Mouse (Mus musculus) liver, embryonic 13.5 days (tissue): Measurements from ENCODE around the gene Toporsl. TPM values are rescaled to one million over a fixed set of nuclear protein-coding genes. Genes with fewer than 3 reads are reported as not detected.

ENCODE experiments used
- ATAC-seq: fragments of 200-750 bp; cut with Nextera tagmentation; 2 replicates; pipeline ENCODE4 v1.8.0; 2017; ENCODE audit warnings: low read depth, mild to moderate bottlenecking, moderate number of reproducible peaks, moderate library complexity
- DNase-seq: peaks from one replicate; pipeline ENCODE4 v3.0.0; 2022
- H3K27ac ChIP-seq: fragments of 300-500 bp; sonication (generic); 2 replicates; pipeline ENCODE4 v1.5.1; 2015; ENCODE audit warnings: moderate library complexity, mild to moderate bottlenecking, inconsistent platforms
- H3K27me3 ChIP-seq: fragments of 300-500 bp; sonication (generic); 2 replicates; pipeline ENCODE4 v1.6.1; 2015; ENCODE audit warnings: mild to moderate bottlenecking, inconsistent platforms
- H3K36me3 ChIP-seq: fragments of 300-500 bp; sonication (generic); 2 replicates; pipeline ENCODE4 v1.6.1; 2015; ENCODE audit warnings: mild to moderate bottlenecking, inconsistent platforms
- H3K4me1 ChIP-seq: fragments of 300-500 bp; sonication (generic); replicated peaks from 2 replicates; pipeline ENCODE4 v1.6.1; 2015; ENCODE audit warnings: inconsistent platforms
- H3K4me2 ChIP-seq: fragments of 300-500 bp; sonication (generic); 2 replicates; pipeline ENCODE4 v1.6.1; 2015; ENCODE audit warnings: inconsistent platforms, mild to moderate bottlenecking, moderate library complexity
- H3K4me3 ChIP-seq: fragments of 300-500 bp; sonication (generic); replicated peaks from 2 replicates; pipeline ENCODE4 v1.5.1; 2015; ENCODE audit warnings: mild to moderate bottlenecking, inconsistent platforms
- H3K9ac ChIP-seq: fragments of 300-500 bp; sonication (generic); 2 replicates; pipeline ENCODE4 v1.6.1; 2015; ENCODE audit warnings: mild to moderate bottlenecking, inconsistent platforms
- H3K9me3 ChIP-seq: fragments of 300-500 bp; sonication (generic); replicated peaks from 2 replicates; pipeline ENCODE4 v1.6.1; 2016; ENCODE audit warnings: inconsistent platforms
- WGBS: fragments of 180-500 bp; shearing (Covaris S2); methylation state at CpG from one replicate; pipeline ENCODE4 v1.1.7; 2015; ENCODE audit not compliant: insufficient replicate concordance; 5-methylcytosine and 5-hydroxymethylcytosine counted together
- polyA plus RNA-seq: library from polyadenylated mRNA; unstranded; fragments of >200 nt; fragmentation: Nextera tagmentation; extraction: Ambion mirVana; gene quantifications from 2 replicates; pipeline ENCODE4 v1.2.1, GENCODE M21; 2015

Toporsl gene
- polyA plus RNA-seq, result not detected in 2 replicates

- WGBS, result 36% methylated on average over 2 of the region's 2 CpGs
- no peaks in the 10 kb centered on the region for H3K9me3 ChIP-seq
- no peaks in the 10 kb centered on the region for H3K4me1 ChIP-seq
- H3K27me3 ChIP-seq, result no peaks in the 10 kb centered on the region
- no peak within 1 kb of the TSS for H3K4me2 ChIP-seq
- H3K27ac ChIP-seq, result no peak within 1 kb of the TSS
- H3K36me3 ChIP-seq, result no peaks in the 10 kb centered on the region
- ATAC-seq, result no peak
- no peak within 1 kb of the TSS for H3K4me3 ChIP-seq
- DNase-seq, result no peak
- H3K9ac ChIP-seq, result no peak within 1 kb of the TSS
Observed at GRCm38 (mm10) chr4:52595927-52596326, at the start of gene Toporsl. Toporsl (plus strand) TSS chr4:52596274.

GRCm38 (mm10) chr4:52557672-52558071 lies 38.4 kb upstream of the Toporsl start:
- 33% methylated on average over 1 of the region's 1 CpGs for WGBS
- Histone ChIP-seq H3K36me3 (no peaks in the 10 kb centered on the region), H3K4me2 (no peak overlapping the region)

GRCm38 (mm10) chr4:52558080-52558479 lies 38.0 kb upstream of the Toporsl start:
- WGBS, result 24% methylated on average over 1 of the region's 1 CpGs
- no peaks in the 10 kb centered on the region for H3K9me3 ChIP-seq
- H3K9ac ChIP-seq, result no peak overlapping the region
- DNase-seq (no peak), ATAC-seq (no peak)
- H3K27ac ChIP-seq, result no peak overlapping the region
- H3K27me3 ChIP-seq, result no peaks in the 10 kb centered on the region
- no peaks in the 10 kb centered on the region for H3K36me3 ChIP-seq
- H3K4me2 ChIP-seq, result no peak overlapping the region
- H3K4me3 ChIP-seq, result no peak overlapping the region
- no peaks in the 10 kb centered on the region for H3K4me1 ChIP-seq

More at GRCm38 (mm10) chr4:52557672-52558071, 38.4 kb upstream of the Toporsl start:
- Histone ChIP-seq H3K4me1 (no peaks in the 10 kb centered on the region), H3K4me3 (no peak overlapping the region), H3K9me3 (no peaks in the 10 kb centered on the region), H3K27ac (no peak overlapping the region), H3K27me3 (no peaks in the 10 kb centered on the region), H3K9ac (no peak overlapping the region)
- DNase-seq, result no peak
- ATAC-seq, result no peak

GRCm38 (mm10) chr4:52563859-52564258 lies 32.2 kb upstream of the Toporsl start:
- no peaks in the 10 kb centered on the region for H3K4me1 ChIP-seq
- H3K9me3 ChIP-seq, result no peaks in the 10 kb centered on the region
- no peak overlapping the region for H3K4me3 ChIP-seq
- ATAC-seq (no peak), DNase-seq (no peak)
- H3K4me2 ChIP-seq, result no peak overlapping the region
- no peak overlapping the region for H3K27ac ChIP-seq
- no peak overlapping the region for H3K9ac ChIP-seq
- H3K36me3 ChIP-seq, result no peaks in the 10 kb centered on the region
- H3K27me3 ChIP-seq, result no peaks in the 10 kb centered on the region
- 80% methylated on average over 1 of the region's 1 CpGs for WGBS

- ATAC-seq, result no peak
- 44% methylated on average over 6 of the region's 6 CpGs for WGBS
- H3K9ac ChIP-seq, result no peak overlapping the region
Observed at GRCm38 (mm10) chr4:52586194-52586734, 9.8 kb upstream of the Toporsl start.

GRCm38 (mm10) chr4:52593821-52594356 lies 2.2 kb upstream of the Toporsl start:
- ATAC-seq (no peak), DNase-seq (no peak)
- Histone ChIP-seq H3K9me3 (no peaks in the 10 kb centered on the region), H3K36me3 (no peaks in the 10 kb centered on the region), H3K9ac (no peak overlapping the region), H3K4me3 (no peak overlapping the region), H3K4me2 (no peak overlapping the region), H3K27ac (no peak overlapping the region), H3K4me1 (no peaks in the 10 kb centered on the region), H3K27me3 (no peaks in the 10 kb centered on the region)
- 69% methylated on average over 4 of the region's 4 CpGs for WGBS

More at GRCm38 (mm10) chr4:52586194-52586734, 9.8 kb upstream of the Toporsl start:
- no peaks in the 10 kb centered on the region for H3K4me1 ChIP-seq
- DNase-seq, result no peak
- no peak overlapping the region for H3K4me3 ChIP-seq
- no peaks in the 10 kb centered on the region for H3K36me3 ChIP-seq
- no peaks in the 10 kb centered on the region for H3K9me3 ChIP-seq
- no peak overlapping the region for H3K27ac ChIP-seq
- H3K4me2 ChIP-seq, result no peak overlapping the region
- no peaks in the 10 kb centered on the region for H3K27me3 ChIP-seq

- ATAC-seq, result no peak
- no peak overlapping the region for H3K9ac ChIP-seq
- WGBS, result 78% methylated on average over 13 of the region's 13 CpGs
Observed at GRCm38 (mm10) chr4:52594632-52595031, 1.4 kb upstream of the Toporsl start.

GRCm38 (mm10) chr4:52598180-52598881 lies 2.3 kb downstream of the Toporsl start:
- no peaks in the 10 kb centered on the region for H3K4me1 ChIP-seq
- DNase-seq (no peak), ATAC-seq (no peak)
- 55% methylated on average over 7 of the region's 7 CpGs for WGBS
- no peaks in the 10 kb centered on the region for H3K36me3 ChIP-seq
- H3K9me3 ChIP-seq, result no peaks in the 10 kb centered on the region
- no peak overlapping the region for H3K4me2 ChIP-seq
- no peaks in the 10 kb centered on the region for H3K27me3 ChIP-seq
- no peak overlapping the region for H3K9ac ChIP-seq
- H3K27ac ChIP-seq, result no peak overlapping the region
- no peak overlapping the region for H3K4me3 ChIP-seq

More at GRCm38 (mm10) chr4:52594632-52595031, 1.4 kb upstream of the Toporsl start:
- H3K4me1 ChIP-seq, result no peaks in the 10 kb centered on the region
- H3K36me3 ChIP-seq, result no peaks in the 10 kb centered on the region
- H3K9me3 ChIP-seq, result no peaks in the 10 kb centered on the region
- H3K4me3 ChIP-seq, result no peak overlapping the region
- DNase-seq, result no peak
- H3K27me3 ChIP-seq, result no peaks in the 10 kb centered on the region
- no peak overlapping the region for H3K4me2 ChIP-seq
- H3K27ac ChIP-seq, result no peak overlapping the region

- ATAC-seq (no peak), DNase-seq (no peak)
- no peak overlapping the region for H3K4me2 ChIP-seq
- H3K27me3 ChIP-seq, result no peaks in the 10 kb centered on the region
- no peak overlapping the region for H3K9ac ChIP-seq
- no peaks in the 10 kb centered on the region for H3K36me3 ChIP-seq
- H3K9me3 ChIP-seq, result no peaks in the 10 kb centered on the region
- WGBS, result 54% methylated on average over 3 of the region's 3 CpGs
- no peak overlapping the region for H3K27ac ChIP-seq
- no peaks in the 10 kb centered on the region for H3K4me1 ChIP-seq
- no peak overlapping the region for H3K4me3 ChIP-seq
Observed at GRCm38 (mm10) chr4:52606923-52607322, 10.8 kb downstream of the Toporsl start.

GRCm38 (mm10) chr4:52634986-52635385 lies 38.9 kb downstream of the Toporsl start:
- Histone ChIP-seq H3K9me3 (no peaks in the 10 kb centered on the region), H3K4me1 (no peaks in the 10 kb centered on the region), H3K36me3 (no peaks in the 10 kb centered on the region), H3K4me3 (no peak overlapping the region), H3K27me3 (no peaks in the 10 kb centered on the region), H3K9ac (no peak overlapping the region), H3K4me2 (no peak overlapping the region), H3K27ac (no peak overlapping the region)
- ATAC-seq (no peak), DNase-seq (no peak)
- WGBS, result 57% methylated on average over 6 of the region's 6 CpGs

GRCm38 (mm10) chr4:52647791-52648190 lies 51.7 kb downstream of the Toporsl start:
- no peaks in the 10 kb centered on the region for H3K4me1 ChIP-seq
- H3K4me3 ChIP-seq, result no peak overlapping the region
- H3K27me3 ChIP-seq, result no peaks in the 10 kb centered on the region
- no peak overlapping the region for H3K27ac ChIP-seq
- no peak overlapping the region for H3K4me2 ChIP-seq
- H3K36me3 ChIP-seq, result no peaks in the 10 kb centered on the region
- no peak overlapping the region for H3K9ac ChIP-seq
- ATAC-seq (no peak), DNase-seq (no peak)
- WGBS, result 66% methylated on average over 4 of the region's 4 CpGs
- no peaks in the 10 kb centered on the region for H3K9me3 ChIP-seq

- no peaks in the 10 kb centered on the region for H3K36me3 ChIP-seq
- H3K27me3 ChIP-seq, result no peaks in the 10 kb centered on the region
- no peak overlapping the region for H3K4me3 ChIP-seq
- no peak overlapping the region for H3K9ac ChIP-seq
- ATAC-seq (no peak), DNase-seq (no peak)
- H3K4me2 ChIP-seq, result no peak overlapping the region
- no peak overlapping the region for H3K27ac ChIP-seq
- no peaks in the 10 kb centered on the region for H3K4me1 ChIP-seq
- H3K9me3 ChIP-seq, result no peaks in the 10 kb centered on the region
Observed at GRCm38 (mm10) chr4:52659701-52660100, 63.6 kb downstream of the Toporsl start.
